Comparison of ENCODE assay signal across 8 mouse cellular contexts in the genomic region with DNA sequence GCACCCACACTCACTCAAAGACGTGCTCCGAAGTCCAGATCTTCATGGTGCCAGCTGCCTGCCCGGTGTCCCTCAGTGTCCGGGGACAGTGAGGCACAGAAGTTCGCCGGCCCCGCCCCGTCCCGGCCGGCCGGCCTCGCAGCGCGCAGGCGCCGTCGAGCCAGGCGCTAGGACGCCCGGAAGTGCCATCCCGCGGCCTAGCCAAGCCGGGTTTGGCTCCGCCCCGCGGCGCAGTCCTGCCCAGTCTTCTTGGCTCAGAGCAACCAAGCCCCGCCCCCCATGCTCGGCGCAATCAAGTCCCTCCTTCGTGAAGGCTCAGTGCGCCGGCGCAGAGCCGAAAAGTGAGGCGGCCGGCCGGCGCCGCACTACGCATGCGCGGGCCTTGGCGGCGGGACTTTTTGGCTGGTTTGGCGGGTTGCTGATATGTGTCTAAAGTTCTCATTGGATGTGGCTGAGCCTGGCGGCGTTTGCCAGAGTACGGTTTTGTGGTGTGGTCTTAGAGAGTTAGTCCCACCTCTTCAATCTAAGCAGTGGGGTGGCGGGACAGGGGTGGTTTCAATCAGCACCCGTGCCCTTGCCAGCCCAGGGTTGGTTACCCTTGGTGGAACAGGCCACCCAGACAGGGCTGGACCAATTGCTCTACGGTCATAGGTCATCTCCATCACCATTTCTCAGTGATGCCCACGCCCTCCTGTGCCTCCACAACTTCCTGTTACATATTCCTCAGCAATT. TPM values are rescaled to one million over a fixed set of nuclear protein-coding genes. Genes with fewer than 3 reads are reported as not detected.
A peak's percentile ranks its signal among the peaks of the same experiment; 100 is the strongest.
DNase-seq lines count a peak whose midpoint lies in the region; ATAC-seq lines count a peak whose summit lies in the region.

Prelid3b (minus strand) TSS at position 264 of the 732 bp plus-strand sequence.

- H3K36me3 ChIP-seq in heart, embryonic 13.5 days: peaks cover 38% of the 10 kb centered on the region
- H3K36me3 ChIP-seq in liver, embryonic 12.5 days: peaks cover 35% of the 10 kb centered on the region
- H3K36me3 ChIP-seq in stomach, embryonic 15.5 days: peaks cover 2% of the 10 kb centered on the region; the same call in 1 of the 2 replicates

- peak within 1 kb of the TSS; percentile 82 for H3K4me3 ChIP-seq in brown adipose tissue, adult 24 weeks (ENCODE audit: insufficient read depth, low read depth, low read length)
- H3K4me3 ChIP-seq in heart, embryonic 13.5 days: peak within 1 kb of the TSS; percentile 81
- H3K4me3 ChIP-seq in liver, embryonic 12.5 days: peak within 1 kb of the TSS; percentile 92
- peak within 1 kb of the TSS; percentile 80 for H3K4me3 ChIP-seq in stomach, embryonic 15.5 days (replicated peaks)

- H3K9me3 ChIP-seq in heart, embryonic 13.5 days: peaks cover 3% of the 10 kb centered on the region; the same call in 1 of the 2 replicates
- H3K9me3 ChIP-seq in liver, embryonic 12.5 days (replicated peaks): no peaks in the 10 kb centered on the region
- no peaks in the 10 kb centered on the region for H3K9me3 ChIP-seq in stomach, embryonic 15.5 days

- peak within 1 kb of the TSS; percentile 89 for H3K9ac ChIP-seq in heart, embryonic 13.5 days
- peak within 1 kb of the TSS; percentile 92 for H3K9ac ChIP-seq in liver, embryonic 12.5 days
- H3K9ac ChIP-seq in stomach, embryonic 15.5 days: peak within 1 kb of the TSS; percentile 85

- H3K4me1 ChIP-seq in brown adipose tissue, adult 24 weeks (ENCODE audit: control insufficient read depth, insufficient read depth, insufficient read length, low read length): peaks cover 7% of the 10 kb centered on the region
- peaks cover 32% of the 10 kb centered on the region for H3K4me1 ChIP-seq in heart, embryonic 13.5 days
- H3K4me1 ChIP-seq in liver, embryonic 12.5 days: peaks cover 53% of the 10 kb centered on the region
- peaks cover 17% of the 10 kb centered on the region for H3K4me1 ChIP-seq in stomach, embryonic 15.5 days

- peak; percentile 99 for ATAC-seq in heart, embryonic 13.5 days (ENCODE audit: extremely low read depth, insufficient number of reproducible peaks, low FRiP score, low TSS enrichment)
- ATAC-seq in liver, embryonic 12.5 days: peak; percentile 95
- ATAC-seq in stomach, embryonic 15.5 days (ENCODE audit: insufficient read depth, low FRiP score, low read depth): peak; percentile 95

- peak; percentile 100 for DNase-seq in CD4-positive, CD25-positive, alpha-beta regulatory T cell, adult 2 months (ENCODE audit: low read depth, low spot score)
- DNase-seq in fat pad, adult 2 months (ENCODE audit: extremely low read depth, low read depth, low spot score): peak; percentile 76
- DNase-seq in kidney, postnatal 10 days: peak; percentile 100
- DNase-seq in natural killer cell, adult 2 months (ENCODE audit: low spot score in 2 of 2): peak; percentile 99 to 100

- H3K27me3 ChIP-seq in heart, embryonic 13.5 days (replicated peaks): no peaks in the 10 kb centered on the region
- 0 out of 2 replicates have a peak, but pooled peaks cover 4% of the 10 kb centered on the region for H3K27me3 ChIP-seq in liver, embryonic 12.5 days (replicated peaks)
- H3K27me3 ChIP-seq in stomach, embryonic 15.5 days (replicated peaks): no peaks in the 10 kb centered on the region

- WGBS in heart, embryonic 13.5 days: under 1% methylated on average over 53 of the region's 53 CpGs
- WGBS in liver, embryonic 12.5 days (ENCODE audit: insufficient replicate concordance): under 1% methylated on average over 53 of the region's 53 CpGs
- under 1% methylated on average over 52 of the region's 53 CpGs for WGBS in stomach, embryonic 15.5 days

- H3K4me2 ChIP-seq in heart, embryonic 13.5 days: peak within 1 kb of the TSS; percentile 85
- H3K4me2 ChIP-seq in liver, embryonic 12.5 days: peak within 1 kb of the TSS; percentile 94
- H3K4me2 ChIP-seq in stomach, embryonic 15.5 days: peak within 1 kb of the TSS; percentile 73

- H3K27ac ChIP-seq in brown adipose tissue, adult 24 weeks (replicated peaks; ENCODE audit: low read depth, low read length): peak within 1 kb of the TSS; percentile 93
- peak within 1 kb of the TSS; percentile 78 for H3K27ac ChIP-seq in heart, embryonic 13.5 days (replicated peaks)
- peak within 1 kb of the TSS; percentile 94 for H3K27ac ChIP-seq in liver, embryonic 12.5 days
- H3K27ac ChIP-seq in stomach, embryonic 15.5 days: peak within 1 kb of the TSS; percentile 83

RNA-seq across cellular contexts. Expression of gene Prelid3b, which starts in this region (rescaled TPM):
- polyA plus RNA-seq in brown adipose tissue, adult 24 weeks (2012; ENCODE audit: insufficient read depth, insufficient read length, missing spikeins): 263 and 265 TPM in 2 replicates
- polyA plus RNA-seq in heart, embryonic 13.5 days (2015; fragmentation: Nextera tagmentation; extraction: Ambion mirVana): 125 and 140 TPM in 2 replicates
- 113 and 115 TPM in 2 replicates for polyA plus RNA-seq in liver, embryonic 12.5 days (2016; fragmentation: Nextera tagmentation; extraction: Ambion mirVana)
- polyA plus RNA-seq in stomach, embryonic 15.5 days (2015; fragmentation: Nextera tagmentation; extraction: Ambion mirVana): 113 and 114 TPM in 2 replicates

Comparison
In these comparisons a context has a peak if more than half of its experiments do, and no peak if none do; other contexts are left out.
1. Peak in every context shown above with its lines: DNase-seq, ATAC-seq, H3K4me3 ChIP-seq and H3K27ac ChIP-seq.